Mouse (Mus musculus) urinary bladder, adult 2 months (tissue): ENCODE measurements around the gene Ubd. TPM values are rescaled to one million over a fixed set of nuclear protein-coding genes. Genes with fewer than 3 reads are reported as not detected.

Experiments used
- polyA plus RNA-seq: library from polyadenylated mRNA; depleted of rRNA; stranded (reverse); fragments of >200 nt; gene quantifications from 2 replicates; pipeline ENCODE4 v1.2.3, GENCODE M21; 2012; rRNA removed

The Ubd gene
- polyA plus RNA-seq, 1 experiment: 0.52 TPM

Other genes with a start within 250 kb of the Ubd start
- 114 and 122 TPM in 2 replicates for gene Ppp1r11, start 242.2 kb upstream of the Ubd start, polyA plus RNA-seq
- 38.3 and 39.6 TPM in 2 replicates for gene Znrd1, start 235.3 kb upstream of the Ubd start, polyA plus RNA-seq
- 15.9 and 17.0 TPM in 2 replicates for gene Znrd1as, start 235.3 kb upstream of the Ubd start, polyA plus RNA-seq
- gene 2410137M14Rik, start 212.7 kb upstream of the Ubd start, polyA plus RNA-seq: 0.30 and 0.56 TPM in 2 replicates
- gene H2-M5, start 204.4 kb upstream of the Ubd start, polyA plus RNA-seq: 3.0 and 3.8 TPM in 2 replicates
- 22.6 and 32.3 TPM in 2 replicates for gene Zfp57, start 192.7 kb upstream of the Ubd start, polyA plus RNA-seq
- 0.11 and 0.18 TPM in 2 replicates for gene Mog, start 170.5 kb upstream of the Ubd start, polyA plus RNA-seq
- gene Gabbr1, start 147.9 kb upstream of the Ubd start, polyA plus RNA-seq: 72.1 and 81.4 TPM in 2 replicates
- gene Olfr90, start 105.4 kb upstream of the Ubd start, polyA plus RNA-seq: not detected in 2 replicates
- gene Olfr91, start 95.6 kb upstream of the Ubd start, polyA plus RNA-seq: not detected in 2 replicates
- gene Olfr92, start 73.8 kb upstream of the Ubd start, polyA plus RNA-seq: not detected in 2 replicates
- gene Olfr93, start 32.4 kb upstream of the Ubd start, polyA plus RNA-seq: not detected in 2 replicates
- gene Olfr94, start 7.1 kb downstream of the Ubd start, polyA plus RNA-seq: not detected in 2 replicates
- not detected in 2 replicates for gene Olfr95, start 19.2 kb downstream of the Ubd start, polyA plus RNA-seq
- gene Olfr96, start 26.3 kb downstream of the Ubd start, polyA plus RNA-seq: not detected in 2 replicates
- gene Olfr97, start 43.4 kb downstream of the Ubd start, polyA plus RNA-seq: not detected in 2 replicates
- not detected in 2 replicates for gene Olfr98, start 69.9 kb downstream of the Ubd start, polyA plus RNA-seq
- 12.3 and 13.0 TPM in 2 replicates for gene H2-M3, start 76.3 kb downstream of the Ubd start, polyA plus RNA-seq
- gene Olfr99, start 89.6 kb downstream of the Ubd start, polyA plus RNA-seq: not detected in 2 replicates
- gene Olfr101, start 110.4 kb downstream of the Ubd start, polyA plus RNA-seq: not detected in 2 replicates
- not detected in 2 replicates for gene Olfr102, start 123.2 kb downstream of the Ubd start, polyA plus RNA-seq
- gene Olfr103, start 145.8 kb downstream of the Ubd start, polyA plus RNA-seq: not detected in 2 replicates
- gene Olfr104-ps, start 165.7 kb downstream of the Ubd start, polyA plus RNA-seq: not detected in 2 replicates
- not detected in 2 replicates for gene Olfr105-ps, start 185.1 kb downstream of the Ubd start, polyA plus RNA-seq
- not detected in 2 replicates for gene Olfr106-ps, start 196.5 kb downstream of the Ubd start, polyA plus RNA-seq
- not detected in 2 replicates for gene Olfr107, start 205.3 kb downstream of the Ubd start, polyA plus RNA-seq